Mouse (Mus musculus) kidney, embryonic 14.5 days (tissue): Measurements from ENCODE around the gene Sun1. TPM values are rescaled to one million over a fixed set of nuclear protein-coding genes. Genes with fewer than 3 reads are reported as not detected.

Experiments used
- ATAC-seq: fragments of 200-750 bp; cut with Nextera tagmentation; 2 replicates; pipeline ENCODE4 v1.8.0; 2017; ENCODE audit warnings: moderate number of reproducible peaks, mild to moderate bottlenecking, moderate TSS enrichment, moderate library complexity; ENCODE audit not compliant: low FRiP score, low TSS enrichment
- H3K27ac ChIP-seq: fragments of 300-500 bp; sonication (generic); 2 replicates; pipeline ENCODE4 v1.5.1; 2014; ENCODE audit warnings: low read depth, mild to moderate bottlenecking, low read length, moderate library complexity, mixed read lengths
- H3K27me3 ChIP-seq: fragments of 300-500 bp; sonication (generic); 2 replicates; pipeline ENCODE4 v1.6.1; 2014; ENCODE audit warnings: mild to moderate bottlenecking, low read length; ENCODE audit not compliant: control insufficient read depth, insufficient read depth
- H3K36me3 ChIP-seq: fragments of 300-500 bp; sonication (generic); 2 replicates; pipeline ENCODE4 v1.6.1; 2014; ENCODE audit warnings: low read length, mixed read lengths; ENCODE audit not compliant: control insufficient read depth, insufficient read depth
- H3K4me1 ChIP-seq: fragments of 300-500 bp; sonication (generic); 2 replicates; pipeline ENCODE4 v1.6.1; 2014; ENCODE audit warnings: low read length, mixed read lengths; ENCODE audit not compliant: control insufficient read depth, insufficient read depth
- H3K4me2 ChIP-seq: fragments of 300-500 bp; sonication (generic); replicated peaks from 2 replicates; pipeline ENCODE4 v1.6.1; 2014; ENCODE audit warnings: low read depth, mild to moderate bottlenecking, low read length
- H3K4me3 ChIP-seq: fragments of 300-500 bp; sonication (generic); 2 replicates; pipeline ENCODE4 v1.5.1; 2014; ENCODE audit warnings: mild to moderate bottlenecking, low read length
- H3K9ac ChIP-seq: fragments of 300-500 bp; sonication (generic); 2 replicates; pipeline ENCODE4 v1.6.1; 2014; ENCODE audit warnings: low read depth, mild to moderate bottlenecking, low read length, moderate library complexity
- H3K9me3 ChIP-seq: fragments of 300-500 bp; sonication (generic); 2 replicates; pipeline ENCODE4 v1.6.1; 2016; ENCODE audit warnings: low read length; ENCODE audit not compliant: control insufficient read depth
- WGBS: fragments of 180-500 bp; shearing (Covaris S2); extraction: QIAGEN DNeasy Blood & Tissue Kit; methylation state at CpG from one replicate; pipeline ENCODE4 v1.1.7; 2014; 5-methylcytosine and 5-hydroxymethylcytosine counted together
- polyA plus RNA-seq: library from polyadenylated mRNA; unstranded; fragments of >200 nt; fragmentation: Nextera tagmentation; extraction: Ambion mirVana; gene quantifications from 2 replicates; pipeline ENCODE4 v1.2.1, GENCODE M21; 2014

Sun1 gene
- polyA plus RNA-seq, 1 experiment from 2014 or later = 59.5 TPM

GRCm38 (mm10) chr5:139282191-139282590, 81.8 kb downstream of the Sun1 start:
- Histone ChIP-seq H3K9me3 (no peaks in the 10 kb centered on the region), H3K4me2 (no peak overlapping the region), H3K27me3 (no peaks in the 10 kb centered on the region), H3K4me1 (no peaks in the 10 kb centered on the region; the same call in 1 of the 2 replicates), H3K36me3 (no peaks in the 10 kb centered on the region), H3K9ac (no peak overlapping the region), H3K27ac (no peak overlapping the region), H3K4me3 (no peak overlapping the region)
- ATAC-seq = peak; percentile 75
- WGBS = 6% methylated on average over 15 of the region's 15 CpGs

DNA sequence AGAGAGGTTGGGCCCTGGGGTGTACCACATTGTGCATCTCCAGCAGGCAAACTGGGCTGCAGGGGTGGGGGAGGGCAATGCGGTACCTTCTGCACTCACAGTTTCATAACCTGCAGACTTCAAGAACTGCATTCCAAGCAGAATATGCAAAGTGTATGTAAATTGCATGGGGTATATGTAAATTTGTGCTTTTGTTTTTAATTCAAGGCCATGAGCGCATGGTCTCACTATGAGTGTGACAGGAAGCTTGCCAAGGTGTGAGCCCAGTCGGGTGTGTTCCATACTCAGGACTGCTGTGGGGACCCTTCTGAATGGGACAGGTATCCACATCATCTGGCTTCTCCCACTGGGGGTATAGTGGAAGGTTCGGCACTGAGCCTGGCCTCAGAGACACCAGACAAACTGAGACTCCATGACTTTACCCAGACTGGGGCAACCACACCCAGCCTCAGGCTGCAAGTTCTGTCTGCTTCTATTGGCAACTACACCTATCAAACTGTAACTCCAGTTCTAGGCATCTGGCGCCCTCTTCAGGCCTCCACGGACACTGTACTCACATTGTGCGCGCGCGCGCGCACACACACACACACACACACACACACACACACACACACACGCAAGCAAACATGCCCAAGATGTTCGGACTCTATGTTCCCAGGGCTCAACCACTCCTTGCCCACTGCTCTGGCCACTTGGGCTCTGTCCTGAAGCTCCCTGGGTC, 83.2 kb downstream of the Sun1 start:
- H3K9ac ChIP-seq = no peak overlapping the region
- H3K4me2 ChIP-seq = no peak overlapping the region
- no peaks in the 10 kb centered on the region; the same call in 1 of the 2 replicates for H3K4me1 ChIP-seq
- 97% methylated on average over 14 of the region's 14 CpGs for WGBS
- H3K27ac ChIP-seq = no peak overlapping the region
- ATAC-seq = no peak
- H3K4me3 ChIP-seq = no peak overlapping the region
- no peaks in the 10 kb centered on the region for H3K9me3 ChIP-seq
- no peaks in the 10 kb centered on the region for H3K36me3 ChIP-seq
- no peaks in the 10 kb centered on the region for H3K27me3 ChIP-seq

DNA sequence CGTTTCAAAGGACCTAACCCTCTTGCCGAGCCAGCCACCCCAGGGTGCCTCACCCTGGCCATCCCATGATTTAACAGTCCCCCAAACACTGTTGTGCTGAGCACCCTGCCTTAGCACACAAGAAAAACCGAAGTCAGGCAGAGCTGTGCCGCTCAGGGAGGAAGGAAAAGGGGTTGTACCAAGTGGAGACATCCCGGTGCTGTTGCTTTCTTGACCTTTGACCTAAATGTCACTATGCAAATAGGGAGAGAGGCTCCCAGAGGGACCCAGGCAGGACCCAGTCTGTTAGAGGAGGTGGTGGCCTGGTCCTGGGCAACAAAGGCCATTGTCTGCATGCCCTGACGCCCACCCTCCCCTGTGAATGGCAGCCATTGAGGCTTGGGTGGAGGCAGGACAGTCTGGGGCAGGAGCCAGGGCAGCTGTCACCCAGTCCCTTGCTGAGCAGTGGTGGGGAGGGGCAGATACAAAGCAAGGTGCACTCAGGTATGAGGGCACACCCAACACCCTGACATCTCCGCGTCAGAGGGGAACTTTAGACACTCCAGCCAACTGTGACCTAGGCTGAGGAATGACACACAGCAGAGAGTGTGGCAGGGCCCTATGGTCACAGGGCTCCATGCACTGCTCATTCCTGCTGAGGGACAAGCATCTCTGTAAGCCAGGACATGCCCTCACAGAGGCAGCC, 85.1 kb downstream of the Sun1 start:
- WGBS = 55% methylated on average over 8 of the region's 8 CpGs
- H3K4me1 ChIP-seq = no peaks in the 10 kb centered on the region; the same call in 1 of the 2 replicates
- H3K4me2 ChIP-seq = no peak overlapping the region
- H3K36me3 ChIP-seq = no peaks in the 10 kb centered on the region
- H3K9me3 ChIP-seq = no peaks in the 10 kb centered on the region
- H3K27me3 ChIP-seq = no peaks in the 10 kb centered on the region
- H3K4me3 ChIP-seq = no peak overlapping the region
- no peak overlapping the region for H3K9ac ChIP-seq
- no peak for ATAC-seq
- no peak overlapping the region for H3K27ac ChIP-seq

DNA sequence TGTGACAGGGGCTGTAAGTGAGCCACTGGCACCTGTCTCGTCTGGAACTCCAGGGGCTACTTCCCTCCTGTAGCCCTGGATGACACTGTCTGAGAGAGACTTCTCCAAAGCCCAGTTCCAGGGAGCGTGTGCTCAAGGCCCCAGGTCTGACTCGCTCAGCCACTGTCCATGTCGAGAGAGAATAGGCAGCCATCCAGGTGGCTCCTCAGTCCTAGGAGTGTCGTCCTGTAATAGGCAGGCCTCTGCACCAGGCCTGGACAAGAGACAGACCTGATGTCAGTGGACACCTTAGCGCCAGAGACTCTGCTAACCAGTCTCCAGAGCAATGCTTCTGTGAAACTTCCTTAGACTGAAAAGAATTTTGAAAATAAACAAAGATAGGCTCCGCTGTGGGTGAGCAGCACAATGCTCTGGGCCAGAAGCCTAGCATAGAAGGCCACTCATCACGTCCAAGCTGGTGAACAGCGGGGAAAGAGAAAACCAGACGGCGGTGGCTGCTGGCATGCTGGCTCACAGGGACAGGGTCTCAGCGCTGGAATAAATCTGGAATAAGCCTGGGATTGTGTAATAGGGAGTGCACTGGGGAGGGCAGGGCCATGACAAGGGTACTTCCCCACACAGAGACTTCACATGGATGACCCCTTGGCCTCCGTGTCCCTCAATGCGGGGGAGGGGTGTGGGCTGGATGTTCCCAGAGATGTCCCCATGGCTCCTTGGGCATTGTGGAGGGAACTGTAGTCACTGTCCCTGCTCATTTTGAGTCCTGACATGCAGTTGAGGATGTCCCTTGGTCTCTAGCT, 85.9 kb downstream of the Sun1 start:
- Histone ChIP-seq H3K4me1 (no peaks in the 10 kb centered on the region; the same call in 1 of the 2 replicates), H3K4me2 (no peak overlapping the region), H3K9me3 (no peaks in the 10 kb centered on the region), H3K36me3 (no peaks in the 10 kb centered on the region), H3K27me3 (no peaks in the 10 kb centered on the region), H3K9ac (no peak overlapping the region), H3K4me3 (no peak overlapping the region), H3K27ac (no peak overlapping the region)
- no peak for ATAC-seq
- 67% methylated on average over 14 of the region's 14 CpGs for WGBS

DNA sequence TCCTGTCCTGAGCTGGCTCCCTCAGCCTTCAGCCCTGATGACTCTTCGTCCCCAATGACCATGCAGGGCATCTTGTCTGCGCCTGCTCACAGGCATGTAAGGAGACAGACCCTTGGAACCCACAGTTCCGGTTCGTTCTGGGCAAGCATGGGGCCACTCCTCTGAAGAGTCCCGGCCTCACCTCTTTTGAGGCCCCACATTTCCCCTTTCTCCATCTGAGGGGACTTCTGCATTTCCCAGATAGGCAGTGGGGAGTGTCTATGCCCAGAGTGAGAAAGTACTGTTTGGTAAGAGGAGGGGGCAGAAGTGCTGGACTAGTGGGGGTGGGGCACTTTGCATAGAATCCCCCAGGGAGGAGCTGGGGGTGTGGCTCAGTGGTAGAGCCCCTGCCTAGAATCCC, 86.7 kb downstream of the Sun1 start:
- H3K36me3 ChIP-seq = no peaks in the 10 kb centered on the region
- no peak overlapping the region for H3K9ac ChIP-seq
- no peak overlapping the region for H3K4me2 ChIP-seq
- H3K27me3 ChIP-seq = no peaks in the 10 kb centered on the region
- no peak overlapping the region for H3K4me3 ChIP-seq
- no peaks in the 10 kb centered on the region for H3K9me3 ChIP-seq
- H3K4me1 ChIP-seq = no peaks in the 10 kb centered on the region; the same call in 1 of the 2 replicates
- no peak for ATAC-seq
- WGBS = 88% methylated on average over 5 of the region's 5 CpGs
- no peak overlapping the region for H3K27ac ChIP-seq

DNA sequence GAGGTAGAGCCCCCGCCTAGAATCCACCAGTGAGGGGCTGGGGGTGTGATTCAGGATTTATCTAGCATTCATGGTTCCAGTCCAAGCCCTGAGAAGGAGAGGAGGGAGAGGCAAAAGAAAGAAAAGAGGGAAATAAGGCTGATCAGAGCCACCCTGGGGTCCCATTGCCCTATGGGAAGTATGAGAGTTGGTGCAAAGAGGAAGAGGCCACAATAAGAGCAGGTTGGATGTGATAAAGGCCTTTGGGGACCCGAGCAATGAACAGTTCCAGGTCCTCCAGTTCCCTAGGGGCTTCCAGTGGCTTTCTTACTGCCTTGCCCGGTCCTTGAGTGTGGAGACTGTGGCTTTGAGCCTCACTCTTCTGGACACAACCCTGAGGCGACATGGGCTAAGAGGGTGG, 87.3 kb downstream of the Sun1 start:
- no peaks in the 10 kb centered on the region for H3K9me3 ChIP-seq
- WGBS = 80% methylated on average over 4 of the region's 4 CpGs
- no peak overlapping the region for H3K4me2 ChIP-seq
- H3K27me3 ChIP-seq = no peaks in the 10 kb centered on the region
- no peak overlapping the region for H3K4me3 ChIP-seq
- no peaks in the 10 kb centered on the region; the same call in 1 of the 2 replicates for H3K4me1 ChIP-seq
- ATAC-seq = no peak
- H3K9ac ChIP-seq = no peak overlapping the region
- H3K27ac ChIP-seq = no peak overlapping the region
- H3K36me3 ChIP-seq = no peaks in the 10 kb centered on the region

DNA sequence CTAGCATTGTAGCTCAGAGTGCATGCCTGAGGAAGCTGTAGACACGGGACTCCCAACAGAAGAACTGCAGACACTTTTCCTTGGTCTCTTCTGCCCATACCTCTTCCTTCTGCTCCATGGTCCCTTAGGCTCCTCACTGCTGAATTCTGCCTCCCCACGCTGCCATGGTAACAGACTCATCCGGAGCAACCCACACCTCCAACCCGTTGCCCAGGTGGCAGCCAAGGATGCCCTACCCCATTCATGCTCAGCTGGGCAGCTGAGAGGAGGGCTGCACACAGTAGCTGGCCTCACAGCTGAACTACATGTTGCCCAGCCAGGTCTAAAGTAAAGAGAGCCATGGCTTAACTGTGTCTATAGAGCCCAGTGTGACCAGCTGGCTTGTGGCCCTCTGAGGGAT, 88.2 kb downstream of the Sun1 start:
- H3K36me3 ChIP-seq = no peaks in the 10 kb centered on the region
- no peaks in the 10 kb centered on the region; the same call in 1 of the 2 replicates for H3K4me1 ChIP-seq
- ATAC-seq = no peak
- no peaks in the 10 kb centered on the region for H3K27me3 ChIP-seq
- no peak overlapping the region for H3K9ac ChIP-seq
- no peak overlapping the region for H3K4me2 ChIP-seq
- no peaks in the 10 kb centered on the region for H3K9me3 ChIP-seq
- H3K4me3 ChIP-seq = no peak overlapping the region
- no peak overlapping the region for H3K27ac ChIP-seq
- 84% methylated on average over 4 of the region's 4 CpGs for WGBS

- no peaks in the 10 kb centered on the region for H3K9me3 ChIP-seq
- H3K4me2 ChIP-seq = no peak overlapping the region
- H3K36me3 ChIP-seq = no peaks in the 10 kb centered on the region
- H3K27ac ChIP-seq = no peak overlapping the region
- H3K4me1 ChIP-seq = no peaks in the 10 kb centered on the region; the same call in 1 of the 2 replicates
- H3K9ac ChIP-seq = no peak overlapping the region
- no peak for ATAC-seq
- no peak overlapping the region for H3K4me3 ChIP-seq
- WGBS = 87% methylated on average over 12 of the region's 12 CpGs
- H3K27me3 ChIP-seq = no peaks in the 10 kb centered on the region
Measured at GRCm38 (mm10) chr5:139290467-139291259, 90.2 kb downstream of the Sun1 start.
